Mouse (Mus musculus) CH12.LX (cell line): ENCODE data around the gene Narfl. TPM values are rescaled to one million over a fixed set of nuclear protein-coding genes. Genes with fewer than 3 reads are reported as not detected.

ENCODE experiments used
- BHLHE40 ChIP-seq: IDR thresholded peaks from 2 replicates; pipeline ENCODE4 v1.6.1; 2011; ENCODE audit warnings: mild to moderate bottlenecking, low read depth, low read length, improper control_type of control experiment
- E2F4 ChIP-seq: IDR thresholded peaks from 2 replicates; pipeline ENCODE4 v1.6.1; 2011; ENCODE audit warnings: low read depth, low read length, improper control_type of control experiment; ENCODE audit not compliant: insufficient replicate concordance
- ETS1 ChIP-seq: conservative IDR thresholded peaks from 2 replicates; pipeline ENCODE4 v1.6.1; 2012; ENCODE audit warnings: low read depth, mild to moderate bottlenecking, inconsistent platforms, low read length, improper control_type of control experiment, moderate library complexity
- JUN ChIP-seq: IDR thresholded peaks from 2 replicates; pipeline ENCODE4 v1.6.1; 2011; ENCODE audit warnings: low read depth, mild to moderate bottlenecking, low read length, improper control_type of control experiment, moderate library complexity; ENCODE audit not compliant: insufficient read depth
- MAZ ChIP-seq: IDR thresholded peaks from 2 replicates; pipeline ENCODE4 v1.6.1; 2012; ENCODE audit warnings: low read depth, mild to moderate bottlenecking, inconsistent platforms, low read length, improper control_type of control experiment, moderate library complexity
- MEF2A ChIP-seq: IDR thresholded peaks from 2 replicates; pipeline ENCODE4 v1.6.1; 2014; ENCODE audit warnings: low read depth, mild to moderate bottlenecking, inconsistent platforms, low read length, improper control_type of control experiment, borderline replicate concordance
- MXI1 ChIP-seq: IDR thresholded peaks from 2 replicates; pipeline ENCODE4 v1.6.1; 2011; ENCODE audit warnings: mild to moderate bottlenecking, low read depth, low read length, improper control_type of control experiment
- MYC ChIP-seq: IDR thresholded peaks from 2 replicates; pipeline ENCODE4 v1.6.1; 2011; ENCODE audit warnings: low read depth, mild to moderate bottlenecking, improper control_type of control experiment, low read length
- NELFE ChIP-seq: IDR thresholded peaks from 2 replicates; pipeline ENCODE4 v1.6.1; 2011; ENCODE audit warnings: low read depth, low read length, improper control_type of control experiment
- RAD21 ChIP-seq: IDR thresholded peaks from 2 replicates; pipeline ENCODE4 v1.6.1; 2011; ENCODE audit warnings: low read depth, mild to moderate bottlenecking, low read length, improper control_type of control experiment, moderate library complexity
- SIN3A ChIP-seq: IDR thresholded peaks from 2 replicates; pipeline ENCODE4 v1.6.1; 2012; ENCODE audit warnings: low read length, improper control_type of control experiment, inconsistent platforms
- SMC3 ChIP-seq: IDR thresholded peaks from 2 replicates; pipeline ENCODE4 v1.6.1; 2011; ENCODE audit warnings: low read depth, low read length, improper control_type of control experiment
- TBP ChIP-seq: conservative IDR thresholded peaks from 2 replicates; pipeline ENCODE4 v1.6.1; 2011; ENCODE audit warnings: low read depth, low read length, improper control_type of control experiment
- UBTF ChIP-seq: IDR thresholded peaks from 2 replicates; pipeline ENCODE4 v1.6.1; 2012; ENCODE audit warnings: low read depth, mild to moderate bottlenecking, inconsistent platforms, low read length, improper control_type of control experiment, moderate library complexity
- USF2 ChIP-seq: conservative IDR thresholded peaks from 2 replicates; pipeline ENCODE4 v1.6.1; 2011; ENCODE audit warnings: low read depth, low read length, improper control_type of control experiment
- ZC3H11A ChIP-seq: IDR thresholded peaks from 2 replicates; pipeline ENCODE4 v1.6.1; 2012; ENCODE audit warnings: low read depth, mild to moderate bottlenecking, inconsistent platforms, low read length, improper control_type of control experiment
- ZKSCAN1 ChIP-seq: IDR thresholded peaks from 2 replicates; pipeline ENCODE4 v1.6.1; 2012; ENCODE audit warnings: low read depth, inconsistent platforms, low read length, improper control_type of control experiment, borderline replicate concordance
- ZMIZ1 ChIP-seq: IDR thresholded peaks from 2 replicates; pipeline ENCODE4 v1.6.1; 2012; ENCODE audit warnings: low read depth, mild to moderate bottlenecking, inconsistent platforms, low read length, improper control_type of control experiment
- polyA plus RNA-seq: library from polyadenylated mRNA; unstranded; fragments of >175 nt; gene quantifications from 2 replicates; pipeline ENCODE4 v1.2.1, GENCODE M21; 2012; ENCODE audit warnings: low read depth; ENCODE audit not compliant: insufficient read length
- total RNA-seq, 2 experiments: library from RNA; depleted of rRNA; stranded (reverse); fragments of 300-350 nt in 1 of 2; fragments of >200 nt in 1 of 2; gene quantifications; 2 replicates each; pipeline ENCODE4 v1.2.3; 2012 to 2014

Gene Narfl
- total and polyA plus RNA-seq, 3 experiments, result 13.3 to 22.0 (median 16.5) TPM

- TF ChIP-seq MXI1, result peak; percentile 91
- TF ChIP-seq JUN, result no peak
- TF ChIP-seq ZKSCAN1, result no peak
- TF ChIP-seq USF2, result peak; percentile 87
- no peak; the same call in 1 of the 2 replicates for TF ChIP-seq MAZ
- TF ChIP-seq RAD21, result no peak
- TF ChIP-seq ETS1, result no peak
- TF ChIP-seq SIN3A, result peak; percentile 88
- TF ChIP-seq MYC, result peak; percentile 65; the same call in 1 of the 2 replicates
- peak; percentile 94 for TF ChIP-seq BHLHE40
- TF ChIP-seq MEF2A, result peak; percentile 41; the same call in 1 of the 2 replicates
- no peak for TF ChIP-seq SMC3
- TF ChIP-seq E2F4, result no peak
- TF ChIP-seq UBTF, result peak; percentile 76; the same call in 1 of the 2 replicates
- no peak; the same call in 1 of the 2 replicates for TF ChIP-seq TBP
- TF ChIP-seq NELFE, result peak; percentile 82
- peak; percentile 90 for TF ChIP-seq ZMIZ1
- no peak for TF ChIP-seq ZC3H11A
- TF ChIP-seq, all 38 proteins: peak for 19
Measured at GRCm38 (mm10) chr17:25832436-25833290, 59.1 kb downstream of the Narfl start (continued).

Other genes with a start within 250 kb of the Narfl start
Only the 20 nearest of the 28 such genes appear.
- gene Gng13, start 56.6 kb upstream of the Narfl start, total RNA-seq (2012; rRNA removed), result 2.9 and 3.4 TPM in 2 replicates
- not detected in 2 replicates for gene Gng13, start 56.6 kb upstream of the Narfl start, total RNA-seq (2014; rRNA removed)
- 1.3 and 1.9 TPM in 2 replicates for gene Gng13, start 56.6 kb upstream of the Narfl start, polyA plus RNA-seq
- 24.8 and 34.5 TPM in 2 replicates for gene Chtf18, start 46.4 kb upstream of the Narfl start, total RNA-seq (2012; rRNA removed)
- gene Chtf18, start 46.4 kb upstream of the Narfl start, total RNA-seq (2014; rRNA removed), result 11.9 and 14.5 TPM in 2 replicates
- 38.2 and 49.9 TPM in 2 replicates for gene Chtf18, start 46.4 kb upstream of the Narfl start, polyA plus RNA-seq
- gene Rpusd1, start 46.1 kb upstream of the Narfl start, total RNA-seq (2012; rRNA removed), result 5.8 and 7.2 TPM in 2 replicates
- 4.4 and 5.6 TPM in 2 replicates for gene Rpusd1, start 46.1 kb upstream of the Narfl start, total RNA-seq (2014; rRNA removed)
- gene Rpusd1, start 46.1 kb upstream of the Narfl start, polyA plus RNA-seq, result 11.7 and 13.8 TPM in 2 replicates
- not detected in 2 replicates for gene Mslnl, start 37.7 kb upstream of the Narfl start, total RNA-seq (2012; rRNA removed)
- not detected in 2 replicates for gene Mslnl, start 37.7 kb upstream of the Narfl start, total RNA-seq (2014; rRNA removed)
- not detected in 2 replicates for gene Mslnl, start 37.7 kb upstream of the Narfl start, polyA plus RNA-seq
- gene Msln, start 19.4 kb upstream of the Narfl start, total RNA-seq (2012; rRNA removed), result not detected in 2 replicates
- not detected in 2 replicates for gene Msln, start 19.4 kb upstream of the Narfl start, total RNA-seq (2014; rRNA removed)
- gene Msln, start 19.4 kb upstream of the Narfl start, polyA plus RNA-seq, result not detected in 2 replicates
- gene Haghl, start 11.9 kb downstream of the Narfl start, total RNA-seq (2012; rRNA removed), result 14.5 and 16.0 TPM in 2 replicates
- 7.3 and 7.4 TPM in 2 replicates for gene Haghl, start 11.9 kb downstream of the Narfl start, total RNA-seq (2014; rRNA removed)
- 7.4 and 7.8 TPM in 2 replicates for gene Haghl, start 11.9 kb downstream of the Narfl start, polyA plus RNA-seq
- gene Ccdc78, start 12.8 kb downstream of the Narfl start, total RNA-seq (2012; rRNA removed), result 0.13 and 0.25 TPM in 2 replicates
- 0.13 TPM in 1 of 2 replicates, not detected in the other for gene Ccdc78, start 12.8 kb downstream of the Narfl start, total RNA-seq (2014; rRNA removed)
- gene Ccdc78, start 12.8 kb downstream of the Narfl start, polyA plus RNA-seq, result 0.40 and 0.49 TPM in 2 replicates
- 55.0 and 68.3 TPM in 2 replicates for gene Fam173a, start 19.1 kb downstream of the Narfl start, total RNA-seq (2012; rRNA removed)
- gene Fam173a, start 19.1 kb downstream of the Narfl start, total RNA-seq (2014; rRNA removed), result 21.9 and 25.5 TPM in 2 replicates
- 25.5 and 27.8 TPM in 2 replicates for gene Fam173a, start 19.1 kb downstream of the Narfl start, polyA plus RNA-seq
- not detected in 2 replicates for gene AC134908.4, start 21.9 kb downstream of the Narfl start, total RNA-seq (2012; rRNA removed)
- not detected in 2 replicates for gene AC134908.4, start 21.9 kb downstream of the Narfl start, total RNA-seq (2014; rRNA removed)
- gene AC134908.4, start 21.9 kb downstream of the Narfl start, polyA plus RNA-seq, result not detected in 2 replicates
- gene Metrn, start 23.4 kb downstream of the Narfl start, total RNA-seq (2012; rRNA removed), result 49.8 and 50.1 TPM in 2 replicates
- 18.1 and 23.7 TPM in 2 replicates for gene Metrn, start 23.4 kb downstream of the Narfl start, total RNA-seq (2014; rRNA removed)
- gene Metrn, start 23.4 kb downstream of the Narfl start, polyA plus RNA-seq, result 16.9 and 17.7 TPM in 2 replicates
- gene Fbxl16, start 35.3 kb downstream of the Narfl start, total RNA-seq (2012; rRNA removed), result not detected in 2 replicates
- gene Fbxl16, start 35.3 kb downstream of the Narfl start, total RNA-seq (2014; rRNA removed), result not detected in 2 replicates
- not detected in 2 replicates for gene Fbxl16, start 35.3 kb downstream of the Narfl start, polyA plus RNA-seq
- gene Wdr24, start 49.9 kb downstream of the Narfl start, total RNA-seq (2012; rRNA removed), result 27.2 and 28.6 TPM in 2 replicates
- gene Wdr24, start 49.9 kb downstream of the Narfl start, total RNA-seq (2014; rRNA removed), result 17.3 and 20.9 TPM in 2 replicates
- 16.9 and 20.4 TPM in 2 replicates for gene Wdr24, start 49.9 kb downstream of the Narfl start, polyA plus RNA-seq
- gene Jmjd8, start 55.1 kb downstream of the Narfl start, total RNA-seq (2012; rRNA removed), result 7.7 and 9.3 TPM in 2 replicates
- 4.8 and 6.1 TPM in 2 replicates for gene Jmjd8, start 55.1 kb downstream of the Narfl start, total RNA-seq (2014; rRNA removed)
- 8.3 and 8.5 TPM in 2 replicates for gene Jmjd8, start 55.1 kb downstream of the Narfl start, polyA plus RNA-seq
- gene Stub1, start 59.6 kb downstream of the Narfl start, total RNA-seq (2012; rRNA removed), result 98.3 and 107 TPM in 2 replicates
- gene Stub1, start 59.6 kb downstream of the Narfl start, total RNA-seq (2014; rRNA removed), result 60.4 and 62.9 TPM in 2 replicates
- 84.8 and 87.1 TPM in 2 replicates for gene Stub1, start 59.6 kb downstream of the Narfl start, polyA plus RNA-seq
- 1.9 and 2.4 TPM in 2 replicates for gene Rhbdl1, start 63.5 kb downstream of the Narfl start, total RNA-seq (2012; rRNA removed)
- gene Rhbdl1, start 63.5 kb downstream of the Narfl start, total RNA-seq (2014; rRNA removed), result not detected in 2 replicates
- 2.8 and 4.6 TPM in 2 replicates for gene Rhbdl1, start 63.5 kb downstream of the Narfl start, polyA plus RNA-seq
- gene Gm20683, start 68.0 kb downstream of the Narfl start, total RNA-seq (2012; rRNA removed), result 3.1 and 3.8 TPM in 2 replicates
- gene Gm20683, start 68.0 kb downstream of the Narfl start, total RNA-seq (2014; rRNA removed), result 0.96 and 1.3 TPM in 2 replicates
- 1.4 and 4.8 TPM in 2 replicates for gene Gm20683, start 68.0 kb downstream of the Narfl start, polyA plus RNA-seq
- gene Rhot2, start 71.1 kb downstream of the Narfl start, total RNA-seq (2012; rRNA removed), result 16.2 and 26.1 TPM in 2 replicates
- 17.3 and 19.5 TPM in 2 replicates for gene Rhot2, start 71.1 kb downstream of the Narfl start, total RNA-seq (2014; rRNA removed)
- gene Rhot2, start 71.1 kb downstream of the Narfl start, polyA plus RNA-seq, result 33.8 and 51.5 TPM in 2 replicates
- gene Wdr90, start 87.7 kb downstream of the Narfl start, total RNA-seq (2012; rRNA removed), result 31.9 and 38.0 TPM in 2 replicates
- gene Wdr90, start 87.7 kb downstream of the Narfl start, total RNA-seq (2014; rRNA removed), result 16.0 and 17.5 TPM in 2 replicates
- gene Wdr90, start 87.7 kb downstream of the Narfl start, polyA plus RNA-seq, result 19.9 and 23.8 TPM in 2 replicates
- 16.1 and 16.5 TPM in 2 replicates for gene Mcrip2, start 95.0 kb downstream of the Narfl start, total RNA-seq (2012; rRNA removed)
- gene Mcrip2, start 95.0 kb downstream of the Narfl start, total RNA-seq (2014; rRNA removed), result 0.82 and 1.4 TPM in 2 replicates
- 1.7 and 2.2 TPM in 2 replicates for gene Mcrip2, start 95.0 kb downstream of the Narfl start, polyA plus RNA-seq
- gene Mettl26, start 101.3 kb downstream of the Narfl start, total RNA-seq (2012; rRNA removed), result 43.6 and 52.5 TPM in 2 replicates
- gene Mettl26, start 101.3 kb downstream of the Narfl start, total RNA-seq (2014; rRNA removed), result 31.9 and 33.0 TPM in 2 replicates
- 29.8 and 32.0 TPM in 2 replicates for gene Mettl26, start 101.3 kb downstream of the Narfl start, polyA plus RNA-seq